Mouse (Mus musculus) MN1 (cell line): ENCODE data around the gene Kbtbd7.
A peak's percentile ranks its signal among the peaks of the same experiment; 100 is the strongest.
"Not testable (repeated sequence)": the region's sequence is repeated elsewhere in the genome, so short reads cannot be mapped to it uniquely, and the experiment has no call there.

ENCODE experiments used
- DNase-seq: peaks from one replicate; pipeline ENCODE4 v3.0.0-alpha.2; 2016; ENCODE audit warnings: low spot score

Kbtbd7 gene

GRCm38 (mm10) chr14:79451681-79452590 is 25.6 kb downstream of the Kbtbd7 start, which contains the start of gene Kbtbd6:
Kbtbd6 (plus strand) TSS chr14:79451835.
- DNase-seq: not testable (repeated sequence)

GRCm38 (mm10) chr14:79452591-79452934 is 26.3 kb downstream of the Kbtbd7 start:
- DNase-seq: not testable (repeated sequence)

GRCm38 (mm10) chr14:79460401-79460800 is 34.1 kb downstream of the Kbtbd7 start:
- DNase-seq: no peak

- DNase-seq: no peak
Observed at GRCm38 (mm10) chr14:79460988-79461387, 34.7 kb downstream of the Kbtbd7 start.

GRCm38 (mm10) chr14:79465623-79466022 is 39.3 kb downstream of the Kbtbd7 start:
- DNase-seq: no peak

- DNase-seq: peak; percentile 47
Observed at GRCm38 (mm10) chr14:79467621-79468020, 41.3 kb downstream of the Kbtbd7 start.

GRCm38 (mm10) chr14:79473384-79473783 is 47.1 kb downstream of the Kbtbd7 start:
- no peak for DNase-seq
